Mouse (Mus musculus): ENCODE measurements around the gene Elmo1. TPM values are rescaled to one million over a fixed set of nuclear protein-coding genes. Genes with fewer than 3 reads are reported as not detected.

Gene Elmo1
- polyA plus RNA-seq, 1 experiment from 2014 or later, result 21.4 TPM

- Histone ChIP-seq H3K9ac (ENCODE audit: low read depth, low read length) (no peak overlapping the region), H3K4me2 (ENCODE audit: low read depth, low read length) (no peak overlapping the region), H3K4me1 (ENCODE audit: control insufficient read depth, insufficient read depth, low read length) (peaks cover 2% of the 10 kb centered on the region; the same call in 1 of the 2 replicates), H3K27me3 (replicated peaks; ENCODE audit: control insufficient read depth, insufficient read depth, low read length) (no peaks in the 10 kb centered on the region), H3K27ac (replicated peaks; ENCODE audit: low read depth, low read length) (no peak overlapping the region), H3K36me3 (ENCODE audit: control insufficient read depth, insufficient read depth, low read length) (no peaks in the 10 kb centered on the region), H3K4me3 (ENCODE audit: low read depth, low read length) (no peak overlapping the region), H3K9me3 (ENCODE audit: control insufficient read depth, low read length) (no peaks in the 10 kb centered on the region)
- 77% methylated on average over 8 of the region's 8 CpGs for WGBS
- no peak for DNase-seq (ENCODE audit: low spot score)
- ATAC-seq (ENCODE audit: low read depth), result no peak
These were observed 31.1 kb downstream of the Elmo1 start for GRCm38 (mm10) chr13:20121385-20122043.

- Histone ChIP-seq H3K36me3 (ENCODE audit: control insufficient read depth, insufficient read depth, low read length) (no peaks in the 10 kb centered on the region), H3K9me3 (ENCODE audit: control insufficient read depth, low read length) (no peaks in the 10 kb centered on the region), H3K27me3 (replicated peaks; ENCODE audit: control insufficient read depth, insufficient read depth, low read length) (no peaks in the 10 kb centered on the region), H3K4me3 (ENCODE audit: low read depth, low read length) (no peak overlapping the region), H3K9ac (ENCODE audit: low read depth, low read length) (no peak overlapping the region), H3K4me2 (ENCODE audit: low read depth, low read length) (no peak overlapping the region), H3K27ac (replicated peaks; ENCODE audit: low read depth, low read length) (no peak overlapping the region), H3K4me1 (ENCODE audit: control insufficient read depth, insufficient read depth, low read length) (no peaks in the 10 kb centered on the region)
- 42% methylated on average over 3 of the region's 3 CpGs for WGBS
- DNase-seq (ENCODE audit: low spot score) (no peak), ATAC-seq (ENCODE audit: low read depth) (no peak)
These were observed 33.6 kb downstream of the Elmo1 start for GRCm38 (mm10) chr13:20123975-20124374.

- Histone ChIP-seq H3K27ac (replicated peaks; ENCODE audit: low read depth, low read length) (no peak overlapping the region), H3K4me2 (ENCODE audit: low read depth, low read length) (no peak overlapping the region), H3K4me1 (ENCODE audit: control insufficient read depth, insufficient read depth, low read length) (no peaks in the 10 kb centered on the region), H3K27me3 (replicated peaks; ENCODE audit: control insufficient read depth, insufficient read depth, low read length) (no peaks in the 10 kb centered on the region), H3K9me3 (ENCODE audit: control insufficient read depth, low read length) (no peaks in the 10 kb centered on the region), H3K9ac (ENCODE audit: low read depth, low read length) (no peak overlapping the region), H3K36me3 (ENCODE audit: control insufficient read depth, insufficient read depth, low read length) (no peaks in the 10 kb centered on the region), H3K4me3 (ENCODE audit: low read depth, low read length) (no peak overlapping the region)
- WGBS, result 55% methylated on average over 7 of the region's 7 CpGs
- ATAC-seq (ENCODE audit: low read depth) (no peak), DNase-seq (ENCODE audit: low spot score) (no peak)
These were observed 34.6 kb downstream of the Elmo1 start for GRCm38 (mm10) chr13:20124965-20125364.

- Histone ChIP-seq H3K9me3 (ENCODE audit: control insufficient read depth, low read length) (no peaks in the 10 kb centered on the region), H3K27me3 (replicated peaks; ENCODE audit: control insufficient read depth, insufficient read depth, low read length) (no peaks in the 10 kb centered on the region), H3K9ac (ENCODE audit: low read depth, low read length) (no peak overlapping the region), H3K27ac (replicated peaks; ENCODE audit: low read depth, low read length) (no peak overlapping the region), H3K36me3 (ENCODE audit: control insufficient read depth, insufficient read depth, low read length) (no peaks in the 10 kb centered on the region), H3K4me2 (ENCODE audit: low read depth, low read length) (no peak overlapping the region), H3K4me3 (ENCODE audit: low read depth, low read length) (no peak overlapping the region), H3K4me1 (ENCODE audit: control insufficient read depth, insufficient read depth, low read length) (no peaks in the 10 kb centered on the region)
- no peak for DNase-seq (ENCODE audit: low spot score)
- WGBS, result 85% methylated on average over 10 of the region's 10 CpGs
- no peak for ATAC-seq (ENCODE audit: low read depth)
These were observed 35.4 kb downstream of the Elmo1 start for GRCm38 (mm10) chr13:20125845-20126244.

- Histone ChIP-seq H3K27ac (replicated peaks; ENCODE audit: low read depth, low read length) (no peak overlapping the region), H3K4me1 (ENCODE audit: control insufficient read depth, insufficient read depth, low read length) (no peaks in the 10 kb centered on the region), H3K27me3 (replicated peaks; ENCODE audit: control insufficient read depth, insufficient read depth, low read length) (no peaks in the 10 kb centered on the region), H3K9ac (ENCODE audit: low read depth, low read length) (no peak overlapping the region), H3K36me3 (ENCODE audit: control insufficient read depth, insufficient read depth, low read length) (no peaks in the 10 kb centered on the region), H3K4me2 (ENCODE audit: low read depth, low read length) (no peak overlapping the region), H3K9me3 (ENCODE audit: control insufficient read depth, low read length) (no peaks in the 10 kb centered on the region), H3K4me3 (ENCODE audit: low read depth, low read length) (no peak overlapping the region)
- 59% methylated on average over 4 of the region's 4 CpGs for WGBS
- no peak for DNase-seq (ENCODE audit: low spot score)
- no peak for ATAC-seq (ENCODE audit: low read depth)
These were observed 37.2 kb downstream of the Elmo1 start for GRCm38 (mm10) chr13:20127553-20127952.

GRCm38 (mm10) chr13:20128097-20128496, 37.7 kb downstream of the Elmo1 start:
- WGBS, result 85% methylated on average over 4 of the region's 4 CpGs
- Histone ChIP-seq H3K27me3 (replicated peaks; ENCODE audit: control insufficient read depth, insufficient read depth, low read length) (no peaks in the 10 kb centered on the region), H3K4me3 (ENCODE audit: low read depth, low read length) (no peak overlapping the region), H3K9ac (ENCODE audit: low read depth, low read length) (no peak overlapping the region), H3K27ac (replicated peaks; ENCODE audit: low read depth, low read length) (no peak overlapping the region), H3K9me3 (ENCODE audit: control insufficient read depth, low read length) (no peaks in the 10 kb centered on the region), H3K4me1 (ENCODE audit: control insufficient read depth, insufficient read depth, low read length) (no peaks in the 10 kb centered on the region), H3K4me2 (ENCODE audit: low read depth, low read length) (no peak overlapping the region), H3K36me3 (ENCODE audit: control insufficient read depth, insufficient read depth, low read length) (no peaks in the 10 kb centered on the region)
- no peak for DNase-seq (ENCODE audit: low spot score)
- ATAC-seq (ENCODE audit: low read depth), result no peak

- no peak overlapping the region for H3K9ac ChIP-seq (ENCODE audit: low read depth, low read length)
- H3K4me2 ChIP-seq (ENCODE audit: low read depth, low read length), result no peak overlapping the region
- WGBS, result 87% methylated on average over 3 of the region's 3 CpGs
- H3K4me1 ChIP-seq (ENCODE audit: control insufficient read depth, insufficient read depth, low read length), result peaks cover 8% of the 10 kb centered on the region; the same call in 1 of the 2 replicates
- no peaks in the 10 kb centered on the region for H3K27me3 ChIP-seq (replicated peaks; ENCODE audit: control insufficient read depth, insufficient read depth, low read length)
- ATAC-seq (ENCODE audit: low read depth), result no peak
- no peak overlapping the region for H3K4me3 ChIP-seq (ENCODE audit: low read depth, low read length)
- H3K9me3 ChIP-seq (ENCODE audit: control insufficient read depth, low read length), result no peaks in the 10 kb centered on the region
- no peak for DNase-seq (ENCODE audit: low spot score)
- H3K36me3 ChIP-seq (ENCODE audit: control insufficient read depth, insufficient read depth, low read length), result no peaks in the 10 kb centered on the region
- no peak overlapping the region for H3K27ac ChIP-seq (replicated peaks; ENCODE audit: low read depth, low read length)
These were observed 40.3 kb downstream of the Elmo1 start for GRCm38 (mm10) chr13:20130731-20131130.

- H3K9ac ChIP-seq (ENCODE audit: low read depth, low read length), result no peak overlapping the region
- DNase-seq (ENCODE audit: low spot score), result no peak
- H3K4me1 ChIP-seq (ENCODE audit: control insufficient read depth, insufficient read depth, low read length), result peaks cover 8% of the 10 kb centered on the region; the same call in 1 of the 2 replicates
- no peaks in the 10 kb centered on the region for H3K27me3 ChIP-seq (replicated peaks; ENCODE audit: control insufficient read depth, insufficient read depth, low read length)
- no peaks in the 10 kb centered on the region for H3K36me3 ChIP-seq (ENCODE audit: control insufficient read depth, insufficient read depth, low read length)
- no peak overlapping the region for H3K27ac ChIP-seq (replicated peaks; ENCODE audit: low read depth, low read length)
- 82% methylated on average over 5 of the region's 5 CpGs for WGBS
- ATAC-seq (ENCODE audit: low read depth), result no peak
- H3K4me3 ChIP-seq (ENCODE audit: low read depth, low read length), result no peak overlapping the region
- H3K9me3 ChIP-seq (ENCODE audit: control insufficient read depth, low read length), result no peaks in the 10 kb centered on the region
- no peak overlapping the region for H3K4me2 ChIP-seq (ENCODE audit: low read depth, low read length)
These were observed 41.1 kb downstream of the Elmo1 start for GRCm38 (mm10) chr13:20131322-20131997.

GRCm38 (mm10) chr13:20131998-20132371, 41.6 kb downstream of the Elmo1 start:
- Histone ChIP-seq H3K27ac (replicated peaks; ENCODE audit: low read depth, low read length) (no peak overlapping the region), H3K9me3 (ENCODE audit: control insufficient read depth, low read length) (no peaks in the 10 kb centered on the region), H3K9ac (ENCODE audit: low read depth, low read length) (no peak overlapping the region), H3K27me3 (replicated peaks; ENCODE audit: control insufficient read depth, insufficient read depth, low read length) (no peaks in the 10 kb centered on the region), H3K36me3 (ENCODE audit: control insufficient read depth, insufficient read depth, low read length) (no peaks in the 10 kb centered on the region), H3K4me3 (ENCODE audit: low read depth, low read length) (no peak overlapping the region), H3K4me2 (ENCODE audit: low read depth, low read length) (no peak overlapping the region), H3K4me1 (ENCODE audit: control insufficient read depth, insufficient read depth, low read length) (peaks cover 8% of the 10 kb centered on the region; the same call in 1 of the 2 replicates)
- ATAC-seq (ENCODE audit: low read depth) (no peak), DNase-seq (ENCODE audit: low spot score) (no peak)
- WGBS, result 88% methylated on average over 4 of the region's 4 CpGs

Data from embryonic facial prominence, embryonic 14.5 days (tissue).